Mouse (Mus musculus) urinary bladder, postnatal 10 days (tissue): ENCODE data around the gene Nubp1.
A peak's percentile ranks its signal among the peaks of the same experiment; 100 is the strongest.

ENCODE experiments used
- DNase-seq: peaks from one replicate; pipeline ENCODE4 v3.0.0; 2022; ENCODE audit warnings: low spot score

Gene Nubp1

GRCm38 (mm10) chr16:10411764-10412746 lies at the start of gene Nubp1:
Nubp1 (plus strand) TSS chr16:10411948.
- peak; percentile 68 for DNase-seq

GRCm38 (mm10) chr16:10363061-10363460 lies 48.7 kb upstream of the Nubp1 start:
- no peak for DNase-seq

DNA sequence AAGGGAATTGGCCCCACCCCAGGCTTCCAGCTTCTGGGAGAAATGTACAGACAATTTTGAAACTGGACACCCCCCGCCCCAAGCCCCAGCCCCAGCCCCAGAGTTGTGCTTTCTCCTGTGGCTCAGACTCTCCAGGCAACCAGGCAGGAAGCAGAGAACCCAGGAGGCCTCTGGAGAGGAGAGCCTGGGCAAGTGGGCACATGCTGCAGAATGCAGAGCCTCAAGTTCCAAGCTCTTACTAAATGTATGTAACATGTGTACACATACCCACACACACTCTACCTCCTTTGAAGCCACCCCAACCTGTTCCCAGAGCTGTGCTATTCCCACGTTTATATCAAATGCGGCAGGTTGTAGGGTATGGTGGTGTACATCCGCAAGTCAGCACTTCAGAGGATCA lies 46.0 kb upstream of the Nubp1 start:
- no peak for DNase-seq

DNA sequence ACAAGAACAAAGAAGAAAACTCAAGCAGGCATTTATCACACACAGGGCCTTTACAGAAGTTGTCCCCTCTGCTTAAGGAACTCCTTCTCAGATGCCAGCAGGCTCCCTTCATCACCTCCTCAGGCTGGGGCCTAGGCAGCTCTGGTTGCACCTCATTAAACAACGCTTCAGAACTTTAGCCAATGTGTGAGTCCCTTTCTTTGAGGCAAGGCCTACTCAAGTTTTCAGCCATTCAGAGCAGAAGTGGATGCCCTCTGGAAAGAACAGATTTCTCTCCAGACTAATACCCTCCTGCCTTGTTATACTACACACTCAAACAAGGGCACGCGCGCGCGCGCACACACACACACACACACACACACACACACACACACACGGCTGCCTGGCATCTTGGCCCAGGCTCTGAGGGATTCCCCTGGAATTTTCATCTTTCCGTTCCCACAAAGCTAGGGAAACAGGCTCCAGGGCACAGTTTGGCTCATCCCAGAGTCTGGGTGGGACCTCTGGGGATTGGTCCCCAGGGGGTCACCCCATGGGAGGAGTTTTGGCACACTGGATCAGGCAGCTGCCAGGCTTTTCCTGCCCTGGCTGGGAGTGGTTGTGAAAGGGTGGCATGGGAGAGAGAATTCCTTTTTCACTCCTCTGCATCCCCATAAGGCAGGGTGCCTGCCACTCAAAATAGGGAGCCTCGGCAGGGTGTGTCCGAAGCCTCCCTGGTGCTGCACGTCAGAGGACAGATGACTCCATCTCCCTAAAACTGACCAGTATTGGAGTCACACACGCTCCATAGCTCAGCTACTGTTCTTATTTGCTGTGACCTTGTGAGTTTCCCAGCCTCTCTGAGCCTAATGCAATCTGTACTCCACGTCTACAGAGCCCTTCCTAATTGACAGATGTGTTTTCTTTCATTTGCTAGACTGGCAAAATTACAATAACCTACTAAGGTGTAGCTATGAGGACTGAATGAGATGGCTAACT lies 45.2 kb upstream of the Nubp1 start:
- DNase-seq: no peak

DNA sequence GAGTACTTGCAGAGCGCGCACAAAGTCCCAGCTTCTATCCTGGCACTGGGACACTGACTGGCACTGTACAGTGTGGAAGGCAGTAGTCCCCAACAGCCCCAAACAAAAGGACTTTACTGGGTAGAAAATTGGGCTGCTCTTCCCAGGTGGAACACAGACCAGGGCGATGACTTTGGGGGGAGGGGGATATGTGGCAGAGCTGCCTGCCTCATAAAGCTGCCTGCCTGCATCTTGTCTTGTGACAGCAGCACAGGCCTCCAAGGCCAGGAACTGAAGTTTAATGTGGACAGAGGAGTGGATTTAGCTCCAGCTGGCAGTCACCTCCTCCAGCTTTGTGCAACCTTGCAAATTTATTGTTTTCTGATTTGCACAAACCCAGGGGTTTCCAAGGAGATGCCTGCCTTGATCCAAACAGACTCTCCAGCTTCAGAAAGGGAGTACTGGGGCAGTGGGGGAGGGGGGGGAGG lies 42.2 kb upstream of the Nubp1 start:
- DNase-seq: no peak

DNA sequence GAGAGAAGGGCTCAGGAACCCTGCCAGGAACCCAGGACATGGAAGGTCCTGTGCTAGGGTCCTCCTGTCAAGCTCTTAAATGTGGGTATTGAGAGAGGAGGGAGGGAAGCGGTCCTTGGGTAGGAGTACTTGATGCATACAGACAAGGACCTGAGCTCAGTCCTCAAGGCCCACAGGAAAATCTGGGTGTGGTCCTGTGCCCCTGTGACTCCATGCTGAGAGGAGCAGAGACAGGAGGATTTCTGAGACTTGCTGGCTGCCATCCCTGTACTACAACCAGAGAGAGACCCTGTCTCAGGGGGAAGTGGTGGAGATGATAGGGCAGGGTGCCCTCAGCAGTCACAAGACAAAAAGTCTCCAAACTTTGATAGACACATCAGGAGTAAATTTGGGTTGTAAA lies 41.8 kb upstream of the Nubp1 start:
- no peak for DNase-seq

- DNase-seq: no peak
These were observed 39.4 kb upstream of the Nubp1 start for GRCm38 (mm10) chr16:10372372-10372771.

DNA sequence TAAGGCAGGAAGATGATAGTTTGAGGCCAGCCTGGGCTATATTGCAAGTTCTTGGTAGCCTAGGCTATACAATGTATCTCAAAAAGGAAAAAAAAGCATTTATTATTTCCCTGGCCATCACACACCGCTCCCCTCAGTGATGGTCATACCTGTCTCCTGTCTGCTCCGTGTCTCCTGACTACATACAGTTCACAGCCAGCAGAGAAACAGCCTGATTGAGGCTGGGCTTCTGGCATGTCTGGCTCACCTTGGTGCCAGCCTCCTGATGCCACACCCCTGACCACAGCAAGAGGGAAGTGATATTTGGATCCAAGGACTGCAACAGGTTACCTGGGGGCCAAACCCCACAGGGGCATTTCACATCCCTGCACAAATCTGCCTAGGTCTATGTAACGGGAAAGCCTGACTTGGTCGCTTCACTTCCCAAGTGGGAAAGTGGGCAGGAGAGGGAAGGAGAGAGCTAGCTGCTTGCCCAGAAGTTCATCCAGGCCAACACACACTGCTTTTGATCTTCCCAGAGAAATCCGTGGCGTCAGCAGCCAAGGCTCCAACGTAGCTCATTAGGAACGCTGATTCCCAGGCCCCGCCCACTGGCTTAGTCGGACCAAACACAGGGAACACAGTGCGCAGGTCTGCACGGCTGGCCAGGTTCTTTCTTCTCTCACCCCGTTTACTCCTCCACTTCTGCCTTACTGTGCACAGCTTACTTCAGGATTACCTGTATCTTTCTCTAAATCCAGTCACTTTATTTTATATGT lies 37.3 kb upstream of the Nubp1 start:
- no peak for DNase-seq

DNA sequence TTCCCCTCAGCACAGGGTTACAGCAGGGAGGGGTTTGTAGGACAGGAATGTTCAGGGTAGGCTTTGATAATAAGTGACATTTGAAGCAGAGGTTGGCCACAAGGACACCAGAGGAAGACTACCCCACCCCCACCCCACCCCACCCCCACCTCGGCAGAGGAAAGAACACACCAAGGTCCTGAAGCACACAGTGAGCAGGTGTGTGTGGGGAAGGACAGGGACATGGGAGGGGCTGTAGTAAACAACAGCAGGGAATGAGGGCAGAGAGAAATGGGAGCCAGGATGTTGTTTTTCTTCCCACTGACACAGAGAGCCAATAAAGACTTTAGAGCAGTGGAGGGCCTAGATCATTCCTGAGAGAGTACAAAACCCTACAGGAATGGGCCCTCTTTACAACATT lies 34.5 kb upstream of the Nubp1 start:
- no peak for DNase-seq

- DNase-seq: no peak
These were observed 32.2 kb upstream of the Nubp1 start for GRCm38 (mm10) chr16:10379531-10379930.

GRCm38 (mm10) chr16:10384060-10384497 lies 27.7 kb upstream of the Nubp1 start:
- no peak for DNase-seq

DNA sequence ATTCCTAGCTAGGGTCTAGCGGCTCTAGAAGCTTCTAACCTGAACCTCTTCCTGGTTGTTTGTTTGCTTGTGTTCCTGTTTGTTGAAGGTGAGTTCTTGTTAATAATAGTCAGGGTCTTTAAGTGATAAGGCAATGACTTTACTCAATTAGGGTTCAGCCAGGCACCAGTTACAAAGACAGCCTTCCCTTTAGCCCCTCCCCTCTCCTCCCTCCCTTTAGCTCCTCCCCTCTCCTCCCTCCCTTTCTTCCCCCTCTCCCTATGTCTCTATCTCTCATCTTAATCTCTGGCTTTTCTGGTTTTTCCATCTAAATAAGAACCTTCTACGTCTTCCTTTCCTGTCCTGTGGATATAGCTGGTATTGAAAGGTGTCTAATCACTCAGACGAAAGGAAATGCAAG lies 27.2 kb upstream of the Nubp1 start:
- no peak for DNase-seq

DNA sequence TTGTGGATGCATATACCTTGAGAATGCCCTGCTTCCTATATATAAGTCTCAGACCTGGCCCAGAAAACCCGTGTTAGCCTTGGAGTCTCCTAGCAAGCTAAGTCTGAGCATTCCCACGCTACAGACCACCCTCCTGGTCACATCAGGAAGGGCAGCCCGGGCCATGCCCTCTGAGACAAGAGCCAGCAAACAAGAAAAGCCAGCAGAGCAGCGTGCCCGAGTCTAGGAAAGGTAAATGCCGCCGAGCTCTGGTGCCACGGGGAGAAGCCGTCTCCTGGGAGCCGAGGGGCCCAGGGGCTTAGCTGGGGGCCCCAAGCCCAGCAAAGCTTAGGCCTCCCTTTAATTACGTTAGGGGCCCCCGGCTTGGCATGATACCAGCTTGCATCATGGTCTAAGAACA lies 26.5 kb upstream of the Nubp1 start:
- no peak for DNase-seq

DNA sequence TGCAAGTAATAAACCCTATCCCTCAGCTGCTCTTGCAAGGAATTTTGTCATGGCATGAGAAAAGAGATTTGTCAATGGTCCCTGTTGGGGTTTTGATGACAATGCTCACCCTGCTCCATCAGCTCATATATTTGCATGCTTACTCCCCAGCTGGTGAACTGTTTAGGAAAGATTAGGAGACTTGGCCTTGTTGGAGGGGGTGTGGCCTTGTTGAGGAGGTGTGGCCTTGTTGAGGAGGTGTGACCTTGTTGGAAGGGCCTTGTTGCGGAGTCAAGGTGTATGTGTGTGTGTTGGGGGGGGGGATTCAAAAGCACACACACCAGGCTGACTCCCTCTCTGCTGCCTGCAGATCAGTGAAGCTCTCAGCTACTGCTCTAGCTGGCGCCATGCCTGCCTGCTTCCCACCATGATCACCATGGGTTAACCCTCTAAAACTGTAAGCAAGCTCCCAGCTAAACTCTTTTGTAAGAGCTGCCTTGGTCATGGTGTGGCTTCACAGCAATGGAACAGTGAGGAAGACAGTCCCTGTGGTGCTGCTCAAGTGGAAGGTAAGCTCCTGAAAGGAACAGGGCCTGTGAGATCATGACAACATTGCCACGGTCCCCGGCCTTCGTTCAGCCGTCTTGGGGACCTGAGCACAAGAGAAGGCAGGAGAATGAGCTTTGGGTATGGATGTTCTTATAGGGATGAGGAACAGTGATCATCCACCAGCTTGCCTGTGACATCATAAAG lies 22.9 kb upstream of the Nubp1 start:
- no peak for DNase-seq

DNA sequence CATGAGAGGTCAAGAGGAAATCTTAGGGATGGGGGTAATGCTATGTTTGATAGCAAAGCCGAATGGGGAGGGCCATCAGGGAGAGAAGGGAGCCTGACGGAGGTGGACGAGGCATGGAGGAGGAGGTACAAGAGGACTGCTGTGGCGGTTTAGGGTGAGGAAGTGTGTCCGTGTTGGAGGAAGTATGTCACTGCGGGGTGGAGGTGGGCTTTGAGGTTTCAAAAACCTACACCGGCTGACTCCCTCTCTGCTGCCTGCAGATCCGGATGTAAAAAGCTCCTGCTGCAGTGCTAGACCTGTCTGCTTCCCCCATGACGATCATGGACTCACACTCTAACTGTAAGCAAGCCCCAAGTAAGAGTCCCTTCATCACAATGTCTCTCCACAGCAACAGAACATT lies 19.2 kb upstream of the Nubp1 start:
- DNase-seq: no peak

- DNase-seq: no peak
These were observed 16.8 kb upstream of the Nubp1 start, which contains the start of gene Tekt5 for GRCm38 (mm10) chr16:10394699-10395540. Tekt5 (minus strand) TSS chr16:10395490.

- no peak for DNase-seq
These were observed 13.0 kb upstream of the Nubp1 start for GRCm38 (mm10) chr16:10398755-10399154.

DNA sequence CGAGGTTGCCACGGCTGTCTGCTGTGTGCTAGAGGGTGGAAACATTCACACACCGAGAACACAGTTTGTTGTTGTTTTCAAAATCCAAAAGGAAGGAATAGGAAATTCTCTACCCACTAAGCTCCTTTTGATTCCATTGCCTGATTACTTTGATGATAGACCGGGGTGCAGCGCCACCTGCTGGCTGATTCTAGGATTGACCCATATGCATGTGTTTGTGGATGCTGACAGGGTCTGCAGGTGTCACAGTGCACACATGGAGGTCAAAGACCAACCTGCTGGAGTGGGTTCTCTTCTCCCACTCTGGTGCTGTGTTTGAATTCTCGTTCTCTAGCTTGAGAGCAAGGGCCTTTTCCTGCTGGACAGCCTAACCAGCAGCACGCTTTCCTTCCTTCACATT lies 12.6 kb upstream of the Nubp1 start:
- peak; percentile 49 for DNase-seq

DNA sequence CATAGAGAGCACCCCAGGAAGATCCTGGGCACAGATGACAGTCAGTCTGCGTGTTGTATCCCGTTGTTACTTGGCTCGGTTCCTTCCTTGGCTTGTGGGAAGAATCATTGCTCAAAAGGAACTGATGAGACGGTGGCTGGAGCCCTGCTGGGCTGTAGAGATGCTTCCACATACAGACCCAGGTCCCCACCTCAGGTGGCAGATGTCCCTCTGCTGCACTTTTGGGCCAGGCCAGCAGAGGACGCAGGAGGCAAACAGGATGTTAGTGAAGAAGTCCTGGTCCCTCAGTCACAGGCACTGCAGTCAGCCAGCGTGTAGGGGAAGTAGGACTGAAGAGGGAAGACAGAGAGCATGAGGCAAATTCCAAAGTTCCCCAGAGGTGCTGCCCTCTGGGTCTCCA lies 4.2 kb downstream of the Nubp1 start:
- no peak for DNase-seq

GRCm38 (mm10) chr16:10416866-10417265 lies 5.1 kb downstream of the Nubp1 start:
- no peak for DNase-seq
